Mouse (Mus musculus): ENCODE results near the gene Gm7682. TPM values are rescaled to one million over a fixed set of nuclear protein-coding genes. Genes with fewer than 3 reads are reported as not detected.
"Not testable (repeated sequence)": the region's sequence is repeated elsewhere in the genome, so short reads cannot be mapped to it uniquely, and the experiment has no call there.

Gene Gm7682
- not detected in 2 replicates for polyA plus RNA-seq (2014; fragmentation: Nextera tagmentation; extraction: Ambion mirVana)

GRCm38 (mm10) chr5:94445484-94445883 is at the start of gene Gm7682:
Gene Gm7682 (plus strand): TSS chr5:94445784.
- H3K4me3 ChIP-seq (ENCODE audit: control insufficient read depth in 1 of 2, insufficient read depth in 1 of 2, low read depth in 1 of 2, low read length in 2 of 2); H3K9me3 ChIP-seq (ENCODE audit: control insufficient read depth, low read length); H3K27ac ChIP-seq (replicated peaks in 1 of 2; ENCODE audit: control insufficient read depth in 1 of 2, insufficient read depth in 1 of 2, low read depth in 2 of 2, low read length in 2 of 2); H3K36me3 ChIP-seq (ENCODE audit: control insufficient read depth, insufficient read depth, low read length); H3K27me3 ChIP-seq (ENCODE audit: control insufficient read depth, insufficient read depth, low read length); H3K9ac ChIP-seq (ENCODE audit: low read length); H3K4me2 ChIP-seq (ENCODE audit: low read length); ATAC-seq (ENCODE audit: insufficient number of reproducible peaks, insufficient read depth, low FRiP score, low read depth); H3K4me1 ChIP-seq (ENCODE audit: control insufficient read depth in 2 of 2, insufficient read depth in 2 of 2, low read length in 2 of 2): not testable (repeated sequence)
- no CpG with 5 or more reads among the region's 3 CpGs for WGBS

Other genes starting within 250 kb of the Gm7682 start
- gene Gm3106, start 227.8 kb upstream of the Gm7682 start, polyA plus RNA-seq (2014; fragmentation: Nextera tagmentation; extraction: Ambion mirVana) = not detected in 2 replicates
- not detected in 2 replicates for gene A430089I19Rik, start 139.0 kb upstream of the Gm7682 start, polyA plus RNA-seq (2014; fragmentation: Nextera tagmentation; extraction: Ambion mirVana)
- gene Gm6502, start 131.3 kb upstream of the Gm7682 start, polyA plus RNA-seq (2014; fragmentation: Nextera tagmentation; extraction: Ambion mirVana) = not detected in 2 replicates
- not detected in 2 replicates for gene AA792892, start 106.0 kb upstream of the Gm7682 start, polyA plus RNA-seq (2014; fragmentation: Nextera tagmentation; extraction: Ambion mirVana)
- not detected in 2 replicates for gene Gm3139, start 80.5 kb downstream of the Gm7682 start, polyA plus RNA-seq (2014; fragmentation: Nextera tagmentation; extraction: Ambion mirVana)
- gene Gm3147, start 170.6 kb downstream of the Gm7682 start, polyA plus RNA-seq (2014; fragmentation: Nextera tagmentation; extraction: Ambion mirVana) = not detected in 2 replicates
- not detected in 2 replicates for gene Gm6509, start 178.2 kb downstream of the Gm7682 start, polyA plus RNA-seq (2014; fragmentation: Nextera tagmentation; extraction: Ambion mirVana)
- not detected in 2 replicates for gene Gm6205, start 202.6 kb downstream of the Gm7682 start, polyA plus RNA-seq (2014; fragmentation: Nextera tagmentation; extraction: Ambion mirVana)